Mouse (Mus musculus) lung, postnatal 0 days (tissue): Measurements from ENCODE around the gene Stxbp6. TPM values are rescaled to one million over a fixed set of nuclear protein-coding genes. Genes with fewer than 3 reads are reported as not detected.

ENCODE experiments used
- ATAC-seq: fragments of 200-750 bp; cut with Nextera tagmentation; 2 replicates; pipeline ENCODE4 v1.8.0; 2017; ENCODE audit warnings: moderate library complexity
- DNase-seq: peaks from one replicate; pipeline ENCODE4 v3.0.0-alpha.2; 2016; ENCODE audit warnings: low spot score
- H3K27ac ChIP-seq: fragments of 300-500 bp; sonication (generic); 2 replicates; pipeline ENCODE4 v1.5.1; 2014; ENCODE audit warnings: antibody characterized with exemption, mild to moderate bottlenecking, low read length, mixed read lengths
- H3K27me3 ChIP-seq: fragments of 300-500 bp; sonication (generic); replicated peaks from 2 replicates; pipeline ENCODE4 v1.6.1; 2014; ENCODE audit warnings: low read length, mixed read lengths; ENCODE audit not compliant: insufficient read depth
- H3K36me3 ChIP-seq: fragments of 300-500 bp; sonication (generic); 2 replicates; pipeline ENCODE4 v1.6.1; 2014; ENCODE audit warnings: low read length, mixed read lengths; ENCODE audit not compliant: insufficient read depth
- H3K4me1 ChIP-seq: fragments of 300-500 bp; sonication (generic); 2 replicates; pipeline ENCODE4 v1.6.1; 2014; ENCODE audit warnings: antibody characterized with exemption, low read depth, low read length, mixed read lengths; ENCODE audit not compliant: insufficient read depth
- H3K4me2 ChIP-seq: fragments of 300-500 bp; sonication (generic); replicated peaks from 2 replicates; pipeline ENCODE4 v1.6.1; 2014; ENCODE audit warnings: low read depth, mild to moderate bottlenecking, low read length, moderate library complexity, mixed read lengths
- H3K4me3 ChIP-seq: fragments of 300-500 bp; sonication (generic); 2 replicates; pipeline ENCODE4 v1.5.1; 2014; ENCODE audit warnings: low read depth, low read length
- H3K9ac ChIP-seq: fragments of 300-500 bp; sonication (generic); replicated peaks from 2 replicates; pipeline ENCODE4 v1.6.1; 2014; ENCODE audit warnings: low read depth, mild to moderate bottlenecking
- H3K9me3 ChIP-seq: fragments of 300-500 bp; sonication (generic); 2 replicates; pipeline ENCODE4 v1.6.1; 2016; ENCODE audit warnings: low read length, mixed read lengths
- CTCF ChIP-seq: IDR thresholded peaks from 2 replicates; pipeline ENCODE4 v1.5.1; 2016; ENCODE audit warnings: antibody characterized with exemption, mild to moderate bottlenecking
- EP300 ChIP-seq: IDR thresholded peaks from 2 replicates; pipeline ENCODE4 v1.6.1; 2016; ENCODE audit warnings: antibody characterized with exemption, mild to moderate bottlenecking, control low read depth
- WGBS: fragments of 180-500 bp; shearing (Covaris S2); extraction: QIAGEN DNeasy Blood & Tissue Kit; methylation state at CpG from one replicate; pipeline ENCODE4 v1.1.7; 2014; 5-methylcytosine and 5-hydroxymethylcytosine counted together
- polyA plus RNA-seq: library from polyadenylated mRNA; unstranded; fragments of >200 nt; fragmentation: Nextera tagmentation; extraction: Ambion mirVana; gene quantifications from 2 replicates; pipeline ENCODE4 v1.2.1, GENCODE M21; 2015

Stxbp6 gene
- polyA plus RNA-seq, 1 experiment from 2014 or later = 22.1 TPM

- H3K4me1 ChIP-seq = peaks cover 5% of the 10 kb centered on the region; the same call in 1 of the 2 replicates
- TF ChIP-seq EP300 = no peak
- no peak for TF ChIP-seq CTCF
- 69% methylated on average over 3 of the region's 3 CpGs for WGBS
- H3K27me3 ChIP-seq = no peaks in the 10 kb centered on the region
- ATAC-seq = no peak
- no peaks in the 10 kb centered on the region for H3K9me3 ChIP-seq
- H3K4me3 ChIP-seq = no peak overlapping the region
- H3K27ac ChIP-seq = peak overlapping the region; percentile 57
- H3K4me2 ChIP-seq = no peak overlapping the region
- no peak for DNase-seq
- H3K36me3 ChIP-seq = no peaks in the 10 kb centered on the region
- H3K9ac ChIP-seq = no peak overlapping the region
These were observed 54.5 kb downstream of the Stxbp6 start for GRCm38 (mm10) chr12:45020018-45020417.

- H3K4me1 ChIP-seq = peaks cover 5% of the 10 kb centered on the region; the same call in 1 of the 2 replicates
- H3K36me3 ChIP-seq = no peaks in the 10 kb centered on the region
- no peaks in the 10 kb centered on the region for H3K9me3 ChIP-seq
- H3K4me3 ChIP-seq = no peak overlapping the region
- 50% methylated on average over 12 of the region's 12 CpGs for WGBS
- peak overlapping the region; percentile 57 for H3K27ac ChIP-seq
- no peaks in the 10 kb centered on the region for H3K27me3 ChIP-seq
- TF ChIP-seq CTCF (no peak), EP300 (0 out of 2 replicates have a peak, but pooled peaks have one; percentile 34)
- peak; percentile 75 for ATAC-seq
- peak; percentile 49 for DNase-seq
- peak overlapping the region; percentile 12; the same call in 1 of the 2 replicates for H3K4me2 ChIP-seq
- H3K9ac ChIP-seq = no peak overlapping the region
These were observed 55.3 kb downstream of the Stxbp6 start for GRCm38 (mm10) chr12:45019059-45019822.

DNA sequence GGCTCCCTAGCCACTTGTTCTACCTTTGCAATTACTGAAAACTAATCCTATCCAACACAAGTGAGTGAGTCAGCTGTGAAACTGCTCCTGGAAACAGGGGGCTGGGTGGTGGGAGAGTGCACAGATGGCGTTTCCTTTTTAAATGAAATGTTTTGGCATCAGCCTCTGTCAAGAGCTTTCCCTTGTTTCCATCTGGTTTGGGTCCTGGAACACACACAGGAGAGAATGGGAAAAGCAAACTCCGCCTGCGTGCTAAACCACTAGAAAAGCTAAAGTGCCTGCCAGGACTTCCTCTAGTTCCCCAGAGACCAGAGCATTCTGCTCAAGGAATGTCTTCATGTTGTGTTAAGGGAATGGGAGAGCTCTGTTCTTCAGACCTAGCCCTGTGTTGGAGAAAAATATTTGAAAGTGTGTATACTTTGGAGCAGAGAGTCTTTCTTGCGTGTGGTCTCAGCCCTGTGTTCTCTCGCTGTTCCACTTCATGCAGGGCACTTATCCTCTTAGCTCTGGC lies 61.2 kb downstream of the Stxbp6 start:
- 0 out of 2 replicates have a peak overlapping the region, but pooled peaks have one; percentile 3 for H3K4me2 ChIP-seq
- H3K27ac ChIP-seq = peak overlapping the region; percentile 66
- peaks cover 20% of the 10 kb centered on the region; the same call in 1 of the 2 replicates for H3K4me1 ChIP-seq
- no peak for TF ChIP-seq CTCF
- no peak for TF ChIP-seq EP300
- WGBS = 19% methylated on average over 5 of the region's 5 CpGs
- ATAC-seq = peak; percentile 93
- H3K4me3 ChIP-seq = no peak overlapping the region
- no peaks in the 10 kb centered on the region for H3K9me3 ChIP-seq
- H3K27me3 ChIP-seq = no peaks in the 10 kb centered on the region
- H3K36me3 ChIP-seq = no peaks in the 10 kb centered on the region
- no peak overlapping the region for H3K9ac ChIP-seq
- DNase-seq = peak; percentile 73

DNA sequence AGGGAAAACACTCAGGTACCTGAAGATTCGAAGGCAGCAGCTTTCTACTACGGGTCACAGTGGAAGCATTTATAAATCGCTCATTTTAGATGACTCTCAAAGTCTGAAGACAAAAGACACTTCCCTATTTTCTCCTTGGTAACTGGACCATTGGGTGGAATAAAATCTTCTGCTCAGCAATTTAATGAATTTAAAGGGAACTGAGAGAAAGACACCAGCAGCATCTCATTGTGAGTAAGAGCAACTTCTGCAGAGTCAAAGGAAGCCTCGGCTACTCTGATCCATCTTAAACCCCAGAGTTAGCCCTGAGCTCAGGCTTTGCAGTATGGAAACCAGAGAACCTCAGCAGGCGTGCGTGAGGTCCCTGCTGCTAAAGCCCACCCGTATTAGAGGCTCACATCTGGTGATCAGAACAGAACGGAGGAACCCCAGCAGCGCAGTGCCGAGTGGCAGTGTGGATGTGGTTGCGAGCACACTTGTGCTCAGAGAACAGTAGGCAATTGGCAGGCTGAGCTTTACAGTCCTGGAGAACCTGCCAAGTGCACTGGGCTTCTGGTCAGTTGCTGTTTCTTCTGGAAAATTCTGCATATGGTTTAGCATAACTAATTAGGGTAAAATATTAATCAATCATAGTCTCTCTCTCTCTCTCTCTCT lies 62.9 kb downstream of the Stxbp6 start:
- H3K4me2 ChIP-seq = no peak overlapping the region
- H3K4me1 ChIP-seq = peaks cover 20% of the 10 kb centered on the region; the same call in 1 of the 2 replicates
- no peaks in the 10 kb centered on the region for H3K27me3 ChIP-seq
- no peak overlapping the region for H3K4me3 ChIP-seq
- DNase-seq (no peak), ATAC-seq (no peak)
- WGBS = 75% methylated on average over 11 of the region's 11 CpGs
- H3K9ac ChIP-seq = no peak overlapping the region
- no peaks in the 10 kb centered on the region for H3K36me3 ChIP-seq
- H3K27ac ChIP-seq = no peak overlapping the region
- TF ChIP-seq EP300 (no peak), CTCF (no peak)
- no peaks in the 10 kb centered on the region for H3K9me3 ChIP-seq

DNA sequence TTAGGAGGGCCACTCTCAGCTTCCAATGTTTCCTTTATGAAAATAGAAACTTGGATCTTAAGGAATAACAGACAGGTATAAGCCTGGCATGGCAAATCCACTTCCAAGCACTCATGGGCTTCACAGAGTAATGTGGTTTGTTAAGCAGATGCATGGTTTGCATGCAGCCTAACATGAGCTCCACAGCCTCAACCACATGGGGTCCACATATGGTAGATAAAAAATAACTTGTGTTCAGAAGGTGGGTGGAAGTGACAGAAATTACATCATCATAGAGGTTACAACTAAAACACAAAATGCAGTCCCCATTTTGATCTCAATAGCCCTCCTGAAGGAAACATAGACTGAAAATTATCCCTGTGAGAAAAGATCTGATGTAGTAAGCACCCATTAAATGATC lies 63.5 kb downstream of the Stxbp6 start:
- no peaks in the 10 kb centered on the region for H3K9me3 ChIP-seq
- no peak overlapping the region for H3K27ac ChIP-seq
- H3K4me1 ChIP-seq = peaks cover 20% of the 10 kb centered on the region; the same call in 1 of the 2 replicates
- DNase-seq (no peak), ATAC-seq (no peak)
- H3K9ac ChIP-seq = no peak overlapping the region
- H3K27me3 ChIP-seq = no peaks in the 10 kb centered on the region
- TF ChIP-seq EP300 = no peak
- TF ChIP-seq CTCF = no peak
- H3K4me2 ChIP-seq = no peak overlapping the region
- H3K4me3 ChIP-seq = no peak overlapping the region
- H3K36me3 ChIP-seq = no peaks in the 10 kb centered on the region

DNA sequence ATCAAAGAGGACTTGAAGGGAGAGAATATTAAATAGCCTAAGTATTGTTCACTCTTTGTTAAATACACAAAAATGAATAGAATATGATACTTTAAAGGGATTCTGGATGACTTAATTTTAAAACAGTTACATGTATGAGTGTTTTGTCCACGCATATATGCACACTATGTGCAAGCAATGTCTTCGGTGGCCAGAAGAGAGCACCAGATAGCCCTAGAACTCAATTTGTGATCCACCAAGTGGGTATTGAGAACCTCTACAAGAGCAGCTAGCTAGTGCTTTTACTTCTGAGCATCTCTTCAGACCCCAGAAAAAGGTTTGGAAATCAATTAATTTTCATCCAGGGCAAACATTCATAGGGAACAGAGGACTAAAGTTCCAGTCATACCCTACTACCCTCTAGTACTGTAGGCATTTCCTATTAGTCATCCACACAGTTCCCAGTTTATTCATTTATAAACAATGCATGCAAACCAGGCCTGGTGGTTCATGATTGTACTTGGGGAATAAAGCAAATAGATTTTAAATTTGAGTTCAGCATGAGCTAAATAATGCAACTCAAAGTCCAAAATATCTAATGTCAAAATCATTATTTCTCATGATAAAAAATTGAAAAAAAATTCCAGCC lies 64.4 kb downstream of the Stxbp6 start:
- no peak overlapping the region for H3K4me2 ChIP-seq
- no peaks in the 10 kb centered on the region for H3K9me3 ChIP-seq
- H3K4me3 ChIP-seq = no peak overlapping the region
- H3K27ac ChIP-seq = no peak overlapping the region
- no peak for DNase-seq
- H3K36me3 ChIP-seq = no peaks in the 10 kb centered on the region
- 91% methylated on average over 2 of the region's 2 CpGs for WGBS
- peak; percentile 40 for TF ChIP-seq CTCF
- no peak for TF ChIP-seq EP300
- H3K9ac ChIP-seq = no peak overlapping the region
- no peak for ATAC-seq
- peaks cover 20% of the 10 kb centered on the region; the same call in 1 of the 2 replicates for H3K4me1 ChIP-seq
- no peaks in the 10 kb centered on the region for H3K27me3 ChIP-seq
